Mouse (Mus musculus) limb, embryonic 12.5 days (tissue): ENCODE data around the gene Ppm1h. TPM values are rescaled to one million over a fixed set of nuclear protein-coding genes. Genes with fewer than 3 reads are reported as not detected.

Experiments used
- ATAC-seq: fragments of 200-750 bp; cut with Nextera tagmentation; 2 replicates; pipeline ENCODE4 v1.8.0; 2017; ENCODE audit warnings: low read depth, moderate TSS enrichment; ENCODE audit not compliant: insufficient number of reproducible peaks, insufficient read depth, low FRiP score, low TSS enrichment
- H3K27ac ChIP-seq: fragments of 300-500 bp; sonication (generic); 2 replicates; pipeline ENCODE4 v1.5.1; 2016; ENCODE audit warnings: mild to moderate bottlenecking, moderate library complexity
- H3K27me3 ChIP-seq: fragments of 300-500 bp; sonication (generic); 2 replicates; pipeline ENCODE4 v1.6.1; 2016; ENCODE audit warnings: mild to moderate bottlenecking, moderate library complexity
- H3K36me3 ChIP-seq: fragments of 300-500 bp; sonication (generic); 2 replicates; pipeline ENCODE4 v1.6.1; 2016; ENCODE audit warnings: mild to moderate bottlenecking, moderate library complexity
- H3K4me1 ChIP-seq: fragments of 300-500 bp; sonication (generic); replicated peaks from 2 replicates; pipeline ENCODE4 v1.6.1; 2016
- H3K4me2 ChIP-seq: fragments of 300-500 bp; sonication (generic); 2 replicates; pipeline ENCODE4 v1.6.1; 2016; ENCODE audit warnings: mild to moderate bottlenecking, moderate library complexity
- H3K4me3 ChIP-seq: fragments of 300-500 bp; sonication (generic); replicated peaks from 2 replicates; pipeline ENCODE4 v1.5.1; 2016; ENCODE audit warnings: mild to moderate bottlenecking
- H3K9ac ChIP-seq: fragments of 300-500 bp; sonication (generic); replicated peaks from 2 replicates; pipeline ENCODE4 v1.6.1; 2016; ENCODE audit warnings: mild to moderate bottlenecking, moderate library complexity
- H3K9me3 ChIP-seq: fragments of 300-500 bp; sonication (generic); 2 replicates; pipeline ENCODE4 v1.6.1; 2016; ENCODE audit warnings: mild to moderate bottlenecking, moderate library complexity
- WGBS: fragments of 180-500 bp; shearing (Covaris S2); methylation state at CpG from one replicate; pipeline ENCODE4 v1.1.7; 2016; 5-methylcytosine and 5-hydroxymethylcytosine counted together
- polyA plus RNA-seq: library from polyadenylated mRNA; unstranded; fragments of >200 nt; fragmentation: Nextera tagmentation; extraction: Ambion mirVana; gene quantifications from 2 replicates; pipeline ENCODE4 v1.2.1, GENCODE M21; 2016

Ppm1h gene
- polyA plus RNA-seq, 1 experiment from 2014 or later, result 5.6 TPM

- H3K36me3 ChIP-seq, result peaks cover 33% of the 10 kb centered on the region
- H3K4me3 ChIP-seq, result peak overlapping the region; percentile 87
- H3K9ac ChIP-seq, result no peak overlapping the region
- peaks cover 25% of the 10 kb centered on the region for H3K4me1 ChIP-seq
- H3K27ac ChIP-seq, result peak overlapping the region; percentile 100; the same call in 1 of the 2 replicates
- peaks cover 12% of the 10 kb centered on the region for H3K9me3 ChIP-seq
- ATAC-seq, result no peak
- WGBS, result 88% methylated on average over 11 of the region's 11 CpGs
- no peaks in the 10 kb centered on the region for H3K27me3 ChIP-seq
- H3K4me2 ChIP-seq, result peak overlapping the region; percentile 64
Measured at GRCm38 (mm10) chr10:122982909-122983578, 304.5 kb downstream of the Ppm1h start.

- H3K9ac ChIP-seq, result peak overlapping the region; percentile 100
- peak overlapping the region; percentile 87 for H3K4me3 ChIP-seq
- ATAC-seq, result no peak
- WGBS, result 25% methylated on average over 10 of the region's 10 CpGs
- H3K9me3 ChIP-seq, result peaks cover 12% of the 10 kb centered on the region
- peaks cover 33% of the 10 kb centered on the region for H3K36me3 ChIP-seq
- peak overlapping the region; percentile 100 for H3K27ac ChIP-seq
- H3K27me3 ChIP-seq, result no peaks in the 10 kb centered on the region
- peaks cover 30% of the 10 kb centered on the region for H3K4me1 ChIP-seq
- H3K4me2 ChIP-seq, result peak overlapping the region; percentile 64
Measured at GRCm38 (mm10) chr10:122983579-122984530, 305.3 kb downstream of the Ppm1h start.

GRCm38 (mm10) chr10:122984531-122985251 is 306.1 kb downstream of the Ppm1h start:
- 4% methylated on average over 10 of the region's 10 CpGs for WGBS
- peak overlapping the region; percentile 87 for H3K4me3 ChIP-seq
- no peak for ATAC-seq

GRCm38 (mm10) chr10:122985252-122985514 is 306.6 kb downstream of the Ppm1h start:
- no peaks in the 10 kb centered on the region for H3K27me3 ChIP-seq
- ATAC-seq, result 0 out of 2 replicates have a peak, but pooled peaks have one; percentile 1
- H3K4me1 ChIP-seq, result peaks cover 30% of the 10 kb centered on the region
- peak overlapping the region; percentile 100 for H3K9ac ChIP-seq
- peaks cover 24% of the 10 kb centered on the region for H3K36me3 ChIP-seq
- peaks cover 3% of the 10 kb centered on the region; the same call in 1 of the 2 replicates for H3K9me3 ChIP-seq
- H3K4me3 ChIP-seq, result peak overlapping the region; percentile 87
- H3K27ac ChIP-seq, result peak overlapping the region; percentile 100
- WGBS, result under 1% methylated on average over 37 of the region's 37 CpGs
- peak overlapping the region; percentile 64 for H3K4me2 ChIP-seq

More at GRCm38 (mm10) chr10:122984531-122985251, 306.1 kb downstream of the Ppm1h start:
- Histone ChIP-seq H3K36me3 (peaks cover 29% of the 10 kb centered on the region), H3K27ac (peak overlapping the region; percentile 100), H3K9ac (peak overlapping the region; percentile 100), H3K27me3 (no peaks in the 10 kb centered on the region), H3K9me3 (peaks cover 8% of the 10 kb centered on the region), H3K4me2 (peak overlapping the region; percentile 64), H3K4me1 (peaks cover 30% of the 10 kb centered on the region)

GRCm38 (mm10) chr10:122985515-122986319 is 307.2 kb downstream of the Ppm1h start:
- Histone ChIP-seq H3K9ac (peak overlapping the region; percentile 100), H3K4me3 (peak overlapping the region; percentile 87), H3K27ac (peak overlapping the region; percentile 100), H3K9me3 (no peaks in the 10 kb centered on the region), H3K27me3 (no peaks in the 10 kb centered on the region), H3K4me2 (peak overlapping the region; percentile 64), H3K4me1 (peaks cover 30% of the 10 kb centered on the region), H3K36me3 (peaks cover 22% of the 10 kb centered on the region)
- under 1% methylated on average over 46 of the region's 115 CpGs for WGBS
- peak; percentile 80 for ATAC-seq

- WGBS, result 16% methylated on average over 29 of the region's 54 CpGs
- H3K4me1 ChIP-seq, result peaks cover 30% of the 10 kb centered on the region
- peak; percentile 78 for ATAC-seq
- H3K4me2 ChIP-seq, result peak overlapping the region; percentile 54
- H3K9me3 ChIP-seq, result no peaks in the 10 kb centered on the region
- H3K4me3 ChIP-seq, result peak overlapping the region; percentile 87
- peak overlapping the region; percentile 100 for H3K27ac ChIP-seq
- H3K9ac ChIP-seq, result peak overlapping the region; percentile 100
- H3K36me3 ChIP-seq, result peaks cover 22% of the 10 kb centered on the region
- H3K27me3 ChIP-seq, result no peaks in the 10 kb centered on the region
Measured at GRCm38 (mm10) chr10:122986320-122987225, 308.0 kb downstream of the Ppm1h start.

GRCm38 (mm10) chr10:122987671-122988128 is 309.1 kb downstream of the Ppm1h start:
- H3K4me2 ChIP-seq, result peak overlapping the region; percentile 25; the same call in 1 of the 2 replicates
- H3K36me3 ChIP-seq, result peaks cover 21% of the 10 kb centered on the region
- 26% methylated on average over 9 of the region's 9 CpGs for WGBS
- no peak overlapping the region for H3K9ac ChIP-seq
- peak overlapping the region; percentile 35; the same call in 1 of the 2 replicates for H3K27ac ChIP-seq
- no peak overlapping the region for H3K4me3 ChIP-seq
- H3K27me3 ChIP-seq, result no peaks in the 10 kb centered on the region
- peaks cover 30% of the 10 kb centered on the region for H3K4me1 ChIP-seq
- no peak for ATAC-seq
- no peaks in the 10 kb centered on the region for H3K9me3 ChIP-seq

GRCm38 (mm10) chr10:122988372-122988771 is 309.8 kb downstream of the Ppm1h start:
- Histone ChIP-seq H3K36me3 (peaks cover 18% of the 10 kb centered on the region), H3K4me2 (no peak overlapping the region), H3K4me1 (peaks cover 24% of the 10 kb centered on the region), H3K27ac (no peak overlapping the region), H3K9ac (no peak overlapping the region), H3K27me3 (no peaks in the 10 kb centered on the region), H3K4me3 (no peak overlapping the region), H3K9me3 (no peaks in the 10 kb centered on the region)
- WGBS, result 80% methylated on average over 7 of the region's 7 CpGs
- no peak for ATAC-seq

GRCm38 (mm10) chr10:122989916-122990315 is 311.4 kb downstream of the Ppm1h start:
- Histone ChIP-seq H3K9me3 (no peaks in the 10 kb centered on the region), H3K9ac (no peak overlapping the region), H3K4me1 (peaks cover 19% of the 10 kb centered on the region), H3K4me3 (no peak overlapping the region), H3K27me3 (no peaks in the 10 kb centered on the region), H3K4me2 (no peak overlapping the region), H3K36me3 (peaks cover 27% of the 10 kb centered on the region), H3K27ac (no peak overlapping the region)
- ATAC-seq, result no peak
- WGBS, result 92% methylated on average over 9 of the region's 9 CpGs
